Mouse (Mus musculus): ENCODE results near the gene Sipa1l1. TPM values are rescaled to one million over a fixed set of nuclear protein-coding genes. Genes with fewer than 3 reads are reported as not detected.

The Sipa1l1 gene
- polyA plus RNA-seq, 1 experiment from 2014 or later, result 25.9 TPM

- Histone ChIP-seq H3K27ac (ENCODE audit: low read length) (no peak overlapping the region), H3K36me3 (ENCODE audit: control insufficient read depth, insufficient read depth, low read length) (no peaks in the 10 kb centered on the region), H3K4me1 (replicated peaks; ENCODE audit: control insufficient read depth, insufficient read depth, low read length) (peaks cover 5% of the 10 kb centered on the region), H3K9ac (ENCODE audit: low read length) (no peak overlapping the region), H3K9me3 (ENCODE audit: control insufficient read depth, low read length) (no peaks in the 10 kb centered on the region), H3K4me3 (ENCODE audit: low read length) (no peak overlapping the region), H3K27me3 (ENCODE audit: control insufficient read depth, insufficient read depth, low read depth, low read length) (no peaks in the 10 kb centered on the region), H3K4me2 (ENCODE audit: low read depth, low read length) (no peak overlapping the region)
- 79% methylated on average over 5 of the region's 5 CpGs for WGBS
- no peak for ATAC-seq (ENCODE audit: low read depth)
These were observed 188.3 kb downstream of the Sipa1l1 start for GRCm38 (mm10) chr12:82357431-82357830.

- Histone ChIP-seq H3K36me3 (ENCODE audit: control insufficient read depth, insufficient read depth, low read length) (no peaks in the 10 kb centered on the region), H3K9me3 (ENCODE audit: control insufficient read depth, low read length) (no peaks in the 10 kb centered on the region), H3K4me3 (ENCODE audit: low read length) (no peak overlapping the region), H3K9ac (ENCODE audit: low read length) (no peak overlapping the region), H3K4me2 (ENCODE audit: low read depth, low read length) (no peak overlapping the region), H3K4me1 (replicated peaks; ENCODE audit: control insufficient read depth, insufficient read depth, low read length) (0 out of 2 replicates have a peak, but pooled peaks cover 2% of the 10 kb centered on the region), H3K27ac (ENCODE audit: low read length) (no peak overlapping the region), H3K27me3 (ENCODE audit: control insufficient read depth, insufficient read depth, low read depth, low read length) (no peaks in the 10 kb centered on the region)
- WGBS, result 87% methylated on average over 9 of the region's 9 CpGs
- no peak for ATAC-seq (ENCODE audit: low read depth)
These were observed 193.7 kb downstream of the Sipa1l1 start for GRCm38 (mm10) chr12:82362796-82363195.

- H3K36me3 ChIP-seq (ENCODE audit: control insufficient read depth, insufficient read depth, low read length), result no peaks in the 10 kb centered on the region
- no peaks in the 10 kb centered on the region for H3K9me3 ChIP-seq (ENCODE audit: control insufficient read depth, low read length)
- no peak overlapping the region for H3K9ac ChIP-seq (ENCODE audit: low read length)
- H3K4me1 ChIP-seq (replicated peaks; ENCODE audit: control insufficient read depth, insufficient read depth, low read length), result 0 out of 2 replicates have a peak, but pooled peaks cover 2% of the 10 kb centered on the region
- WGBS, result 84% methylated on average over 7 of the region's 7 CpGs
- no peak overlapping the region for H3K4me2 ChIP-seq (ENCODE audit: low read depth, low read length)
- no peak overlapping the region for H3K4me3 ChIP-seq (ENCODE audit: low read length)
- no peaks in the 10 kb centered on the region for H3K27me3 ChIP-seq (ENCODE audit: control insufficient read depth, insufficient read depth, low read depth, low read length)
- no peak overlapping the region for H3K27ac ChIP-seq (ENCODE audit: low read length)
- ATAC-seq (ENCODE audit: low read depth), result no peak
These were observed 195.1 kb downstream of the Sipa1l1 start for GRCm38 (mm10) chr12:82364186-82364585.

GRCm38 (mm10) chr12:82365276-82365875, 196.3 kb downstream of the Sipa1l1 start:
- Histone ChIP-seq H3K4me2 (ENCODE audit: low read depth, low read length) (no peak overlapping the region), H3K4me3 (ENCODE audit: low read length) (no peak overlapping the region), H3K36me3 (ENCODE audit: control insufficient read depth, insufficient read depth, low read length) (no peaks in the 10 kb centered on the region), H3K27ac (ENCODE audit: low read length) (no peak overlapping the region), H3K27me3 (ENCODE audit: control insufficient read depth, insufficient read depth, low read depth, low read length) (no peaks in the 10 kb centered on the region), H3K9me3 (ENCODE audit: control insufficient read depth, low read length) (no peaks in the 10 kb centered on the region), H3K4me1 (replicated peaks; ENCODE audit: control insufficient read depth, insufficient read depth, low read length) (0 out of 2 replicates have a peak, but pooled peaks cover 2% of the 10 kb centered on the region), H3K9ac (ENCODE audit: low read length) (no peak overlapping the region)
- no peak for ATAC-seq (ENCODE audit: low read depth)
- WGBS, result 37% methylated on average over 5 of the region's 5 CpGs

GRCm38 (mm10) chr12:82366754-82367153, 197.6 kb downstream of the Sipa1l1 start:
- no peaks in the 10 kb centered on the region for H3K27me3 ChIP-seq (ENCODE audit: control insufficient read depth, insufficient read depth, low read depth, low read length)
- no peak overlapping the region for H3K27ac ChIP-seq (ENCODE audit: low read length)
- ATAC-seq (ENCODE audit: low read depth), result no peak
- no peak overlapping the region for H3K9ac ChIP-seq (ENCODE audit: low read length)
- H3K36me3 ChIP-seq (ENCODE audit: control insufficient read depth, insufficient read depth, low read length), result no peaks in the 10 kb centered on the region
- 83% methylated on average over 6 of the region's 6 CpGs for WGBS
- H3K4me3 ChIP-seq (ENCODE audit: low read length), result no peak overlapping the region
- no peaks in the 10 kb centered on the region for H3K9me3 ChIP-seq (ENCODE audit: control insufficient read depth, low read length)
- H3K4me2 ChIP-seq (ENCODE audit: low read depth, low read length), result no peak overlapping the region
- H3K4me1 ChIP-seq (replicated peaks; ENCODE audit: control insufficient read depth, insufficient read depth, low read length), result 0 out of 2 replicates have a peak, but pooled peaks cover 2% of the 10 kb centered on the region

GRCm38 (mm10) chr12:82367345-82367744, 198.2 kb downstream of the Sipa1l1 start:
- no peaks in the 10 kb centered on the region for H3K9me3 ChIP-seq (ENCODE audit: control insufficient read depth, low read length)
- no peak overlapping the region for H3K4me2 ChIP-seq (ENCODE audit: low read depth, low read length)
- 0 out of 2 replicates have a peak, but pooled peaks cover 2% of the 10 kb centered on the region for H3K4me1 ChIP-seq (replicated peaks; ENCODE audit: control insufficient read depth, insufficient read depth, low read length)
- H3K27ac ChIP-seq (ENCODE audit: low read length), result no peak overlapping the region
- H3K36me3 ChIP-seq (ENCODE audit: control insufficient read depth, insufficient read depth, low read length), result no peaks in the 10 kb centered on the region; the same call in 1 of the 2 replicates
- ATAC-seq (ENCODE audit: low read depth), result no peak
- H3K4me3 ChIP-seq (ENCODE audit: low read length), result no peak overlapping the region
- 90% methylated on average over 2 of the region's 2 CpGs for WGBS
- no peaks in the 10 kb centered on the region for H3K27me3 ChIP-seq (ENCODE audit: control insufficient read depth, insufficient read depth, low read depth, low read length)
- no peak overlapping the region for H3K9ac ChIP-seq (ENCODE audit: low read length)

GRCm38 (mm10) chr12:82367986-82368385, 198.9 kb downstream of the Sipa1l1 start:
- 79% methylated on average over 3 of the region's 3 CpGs for WGBS
- Histone ChIP-seq H3K27ac (ENCODE audit: low read length) (no peak overlapping the region), H3K27me3 (ENCODE audit: control insufficient read depth, insufficient read depth, low read depth, low read length) (no peaks in the 10 kb centered on the region), H3K36me3 (ENCODE audit: control insufficient read depth, insufficient read depth, low read length) (no peaks in the 10 kb centered on the region; the same call in 1 of the 2 replicates), H3K4me2 (ENCODE audit: low read depth, low read length) (no peak overlapping the region), H3K9me3 (ENCODE audit: control insufficient read depth, low read length) (no peaks in the 10 kb centered on the region), H3K4me3 (ENCODE audit: low read length) (no peak overlapping the region), H3K9ac (ENCODE audit: low read length) (no peak overlapping the region), H3K4me1 (replicated peaks; ENCODE audit: control insufficient read depth, insufficient read depth, low read length) (0 out of 2 replicates have a peak, but pooled peaks cover 2% of the 10 kb centered on the region)
- no peak for ATAC-seq (ENCODE audit: low read depth)

- 71% methylated on average over 5 of the region's 5 CpGs for WGBS
- no peak overlapping the region for H3K9ac ChIP-seq (ENCODE audit: low read length)
- H3K9me3 ChIP-seq (ENCODE audit: control insufficient read depth, low read length), result no peaks in the 10 kb centered on the region
- peaks cover 7% of the 10 kb centered on the region; the same call in 1 of the 2 replicates for H3K4me1 ChIP-seq (replicated peaks; ENCODE audit: control insufficient read depth, insufficient read depth, low read length)
- H3K4me3 ChIP-seq (ENCODE audit: low read length), result no peak overlapping the region
- H3K36me3 ChIP-seq (ENCODE audit: control insufficient read depth, insufficient read depth, low read length), result no peaks in the 10 kb centered on the region; the same call in 1 of the 2 replicates
- 0 out of 2 replicates have a peak overlapping the region, but pooled peaks have one; percentile 2 for H3K27ac ChIP-seq (ENCODE audit: low read length)
- ATAC-seq (ENCODE audit: low read depth), result no peak
- no peak overlapping the region for H3K4me2 ChIP-seq (ENCODE audit: low read depth, low read length)
- no peaks in the 10 kb centered on the region for H3K27me3 ChIP-seq (ENCODE audit: control insufficient read depth, insufficient read depth, low read depth, low read length)
These were observed 200.5 kb downstream of the Sipa1l1 start for GRCm38 (mm10) chr12:82369402-82370160.

- Histone ChIP-seq H3K4me1 (replicated peaks; ENCODE audit: control insufficient read depth, insufficient read depth, low read length) (peaks cover 7% of the 10 kb centered on the region; the same call in 1 of the 2 replicates), H3K27ac (ENCODE audit: low read length) (no peak overlapping the region), H3K4me2 (ENCODE audit: low read depth, low read length) (no peak overlapping the region), H3K9ac (ENCODE audit: low read length) (no peak overlapping the region), H3K9me3 (ENCODE audit: control insufficient read depth, low read length) (no peaks in the 10 kb centered on the region), H3K27me3 (ENCODE audit: control insufficient read depth, insufficient read depth, low read depth, low read length) (no peaks in the 10 kb centered on the region), H3K36me3 (ENCODE audit: control insufficient read depth, insufficient read depth, low read length) (peaks cover 3% of the 10 kb centered on the region), H3K4me3 (ENCODE audit: low read length) (no peak overlapping the region)
- WGBS, result 64% methylated on average over 3 of the region's 3 CpGs
- ATAC-seq (ENCODE audit: low read depth), result no peak
These were observed 202.1 kb downstream of the Sipa1l1 start for GRCm38 (mm10) chr12:82371266-82371665.

All from lung, embryonic 16.5 days (tissue).